In genomic region chr7:127386641-127387392, GRCm38 (mm10) we compare ENCODE assay signal across 8 mouse cellular contexts. TPM values are rescaled to one million over a fixed set of nuclear protein-coding genes. Genes with fewer than 3 reads are reported as not detected.
A peak's percentile ranks its signal among the peaks of the same experiment; 100 is the strongest.
DNase-seq lines count a peak whose midpoint lies in the region; ATAC-seq and TF ChIP-seq lines count a peak whose summit lies in the region.

TSS of gene 9130019O22Rik (minus strand) at chr7:127387166.

- H3K9ac ChIP-seq in embryonic facial prominence, embryonic 14.5 days (ENCODE audit: low read depth, low read length) = peak within 1 kb of the TSS; percentile 70
- peak within 1 kb of the TSS; percentile 72 for H3K9ac ChIP-seq in heart, adult 2 months (ENCODE audit: low read depth, low read length)
- H3K9ac ChIP-seq in limb, embryonic 12.5 days (replicated peaks) = peak within 1 kb of the TSS; percentile 67
- peak within 1 kb of the TSS; percentile 55 for H3K9ac ChIP-seq in midbrain, embryonic 14.5 days (replicated peaks; ENCODE audit: low read length)

- no peaks in the 10 kb centered on the region for H3K4me1 ChIP-seq in embryonic facial prominence, embryonic 14.5 days (ENCODE audit: control insufficient read depth, insufficient read depth, low read length)
- H3K4me1 ChIP-seq in heart, adult 2 months (ENCODE audit: control insufficient read depth, insufficient read depth, low read length) = peaks cover 2% of the 10 kb centered on the region
- H3K4me1 ChIP-seq in limb, embryonic 12.5 days (replicated peaks) = peaks cover 5% of the 10 kb centered on the region
- H3K4me1 ChIP-seq in midbrain, embryonic 14.5 days (ENCODE audit: control insufficient read depth, insufficient read depth, low read length) = 0 out of 2 replicates have a peak, but pooled peaks cover 5% of the 10 kb centered on the region

- TF ChIP-seq POLR2A in heart, adult 2 months (IDR thresholded peaks at IDR 0.05; ENCODE audit: insufficient read depth, low read depth, low read length) = peak; percentile 94

- WGBS in embryonic facial prominence, embryonic 14.5 days = 20% methylated on average over 33 of the region's 38 CpGs
- 10% methylated on average over 38 of the region's 38 CpGs for WGBS in heart, adult 2 months
- WGBS in limb, embryonic 12.5 days = 14% methylated on average over 38 of the region's 38 CpGs
- WGBS in midbrain, embryonic 14.5 days = 15% methylated on average over 37 of the region's 38 CpGs

- no peaks in the 10 kb centered on the region for H3K79me2 ChIP-seq in heart, adult 2 months (replicated peaks; ENCODE audit: control insufficient read depth, insufficient read depth, low read length)

- no peak within 1 kb of the TSS for H3K27ac ChIP-seq in embryonic facial prominence, embryonic 14.5 days (replicated peaks; ENCODE audit: low read depth, low read length)
- peak within 1 kb of the TSS; percentile 78 for H3K27ac ChIP-seq in heart, adult 2 months
- H3K27ac ChIP-seq in limb, embryonic 12.5 days = no peak within 1 kb of the TSS
- H3K27ac ChIP-seq in midbrain, embryonic 14.5 days (replicated peaks; ENCODE audit: low read depth, low read length) = peak within 1 kb of the TSS; percentile 37; the same call in 1 of the 2 replicates

- TF ChIP-seq EP300 in heart, adult 2 months (IDR thresholded peaks at IDR 0.05; ENCODE audit: insufficient read depth, low read depth, low read length) = 0 out of 2 replicates have a peak, but pooled peaks have one; percentile 19

- TF ChIP-seq CTCF in heart, adult 2 months (IDR thresholded peaks at IDR 0.05) = no peak

- peak within 1 kb of the TSS; percentile 65 for H3K4me2 ChIP-seq in embryonic facial prominence, embryonic 14.5 days (ENCODE audit: low read depth, low read length)
- H3K4me2 ChIP-seq in limb, embryonic 12.5 days = peak within 1 kb of the TSS; percentile 65
- H3K4me2 ChIP-seq in midbrain, embryonic 14.5 days (ENCODE audit: low read length) = peak within 1 kb of the TSS; percentile 67

- H3K9me3 ChIP-seq in embryonic facial prominence, embryonic 14.5 days (ENCODE audit: control insufficient read depth, low read length) = 0 out of 2 replicates have a peak, but pooled peaks cover 2% of the 10 kb centered on the region
- H3K9me3 ChIP-seq in limb, embryonic 12.5 days = peaks cover 17% of the 10 kb centered on the region
- no peaks in the 10 kb centered on the region for H3K9me3 ChIP-seq in midbrain, embryonic 14.5 days (ENCODE audit: control insufficient read depth, low read length)

- peak; percentile 91 for ATAC-seq in embryonic facial prominence, embryonic 14.5 days (ENCODE audit: low read depth)
- peak; percentile 83 for ATAC-seq in limb, embryonic 12.5 days (ENCODE audit: insufficient number of reproducible peaks, insufficient read depth, low FRiP score, low TSS enrichment, low read depth)
- peak; percentile 87 for ATAC-seq in midbrain, embryonic 14.5 days (ENCODE audit: low FRiP score, low TSS enrichment)

- H3K36me3 ChIP-seq in embryonic facial prominence, embryonic 14.5 days (ENCODE audit: control insufficient read depth, insufficient read depth, low read length) = peaks cover 16% of the 10 kb centered on the region
- H3K36me3 ChIP-seq in heart, adult 2 months (ENCODE audit: control insufficient read depth, insufficient read depth, low read length) = no peaks in the 10 kb centered on the region
- peaks cover 46% of the 10 kb centered on the region for H3K36me3 ChIP-seq in limb, embryonic 12.5 days
- H3K36me3 ChIP-seq in midbrain, embryonic 14.5 days (ENCODE audit: control insufficient read depth, insufficient read depth, low read length) = peaks cover 8% of the 10 kb centered on the region; the same call in 1 of the 2 replicates

- intact Hi-C loops in heart, adult 2 months (cut with DNase I) = loop anchor here (1.0 kb wide), 1 partner anchor 12 kb away; no protein-coding TSS in a partner anchor

- DNase-seq in 3134 (ENCODE audit: extremely low read depth, insufficient read length, low spot score) = peak; percentile 68
- DNase-seq in adrenal gland, postnatal 4 days (ENCODE audit: low spot score in 2 of 2) = peak; percentile 56 to 76
- DNase-seq in embryonic facial prominence, embryonic 14.5 days (ENCODE audit: low spot score) = peak; percentile 94
- DNase-seq in heart, adult 2 months = peak; percentile 87 to 92
- peak; percentile 94 to 95 for DNase-seq in kidney, adult 8-10 months
- peak; percentile 94 for DNase-seq in midbrain, embryonic 14.5 days
- DNase-seq in spleen, adult 12 weeks (ENCODE audit: low spot score) = peak; percentile 65

- no peaks in the 10 kb centered on the region for H3K27me3 ChIP-seq in embryonic facial prominence, embryonic 14.5 days (replicated peaks; ENCODE audit: control insufficient read depth, insufficient read depth, low read length)
- H3K27me3 ChIP-seq in heart, adult 2 months (ENCODE audit: control insufficient read depth, insufficient read depth, low read length) = no peaks in the 10 kb centered on the region
- no peaks in the 10 kb centered on the region for H3K27me3 ChIP-seq in limb, embryonic 12.5 days
- H3K27me3 ChIP-seq in midbrain, embryonic 14.5 days (ENCODE audit: control insufficient read depth, insufficient read depth, low read length) = no peaks in the 10 kb centered on the region

- H3K4me3 ChIP-seq in embryonic facial prominence, embryonic 14.5 days (ENCODE audit: low read depth, low read length) = peak within 1 kb of the TSS; percentile 53
- peak within 1 kb of the TSS; percentile 72 for H3K4me3 ChIP-seq in heart, adult 2 months
- peak within 1 kb of the TSS; percentile 53 for H3K4me3 ChIP-seq in limb, embryonic 12.5 days (replicated peaks)
- H3K4me3 ChIP-seq in midbrain, embryonic 14.5 days (replicated peaks; ENCODE audit: low read depth, low read length) = peak within 1 kb of the TSS; percentile 52

RNA-seq across cellular contexts. Expression of gene 9130019O22Rik, which starts in this region (rescaled TPM):
- total RNA-seq in adrenal gland, postnatal 4 days (2021) = 1 to 10 TPM; 5.2 to 5.7 TPM
- polyA plus RNA-seq in embryonic facial prominence, embryonic 14.5 days (2014; fragmentation: Nextera tagmentation; extraction: Ambion mirVana) = 5.7 and 5.9 TPM in 2 replicates
- 1 to 10 TPM; 2.3 to 2.4 TPM for total RNA-seq in heart, adult 2 months (2021)
- polyA plus RNA-seq in heart, adult 2 months (2012; rRNA removed) = 1.7 and 2.4 TPM in 2 replicates
- 5.8 and 6.7 TPM in 2 replicates for polyA plus RNA-seq in limb, embryonic 12.5 days (2016; fragmentation: Nextera tagmentation; extraction: Ambion mirVana)
- polyA plus RNA-seq in midbrain, embryonic 14.5 days (2014; fragmentation: Nextera tagmentation; extraction: Ambion mirVana) = 5.3 and 6.9 TPM in 2 replicates

Comparison
In these comparisons a context has a peak if more than half of its experiments do, and no peak if none do; other contexts are left out.
1. H3K27ac ChIP-seq: peak in heart, adult 2 months (single experiment) and midbrain, embryonic 14.5 days (single experiment); none in embryonic facial prominence, embryonic 14.5 days (single experiment) and limb, embryonic 12.5 days (single experiment).
2. Peak in every context shown above with its lines, with median percentiles within 50 percentile points of each other: DNase-seq, ATAC-seq, H3K4me2 ChIP-seq, H3K4me3 ChIP-seq and H3K9ac ChIP-seq.